In the genomic region with DNA sequence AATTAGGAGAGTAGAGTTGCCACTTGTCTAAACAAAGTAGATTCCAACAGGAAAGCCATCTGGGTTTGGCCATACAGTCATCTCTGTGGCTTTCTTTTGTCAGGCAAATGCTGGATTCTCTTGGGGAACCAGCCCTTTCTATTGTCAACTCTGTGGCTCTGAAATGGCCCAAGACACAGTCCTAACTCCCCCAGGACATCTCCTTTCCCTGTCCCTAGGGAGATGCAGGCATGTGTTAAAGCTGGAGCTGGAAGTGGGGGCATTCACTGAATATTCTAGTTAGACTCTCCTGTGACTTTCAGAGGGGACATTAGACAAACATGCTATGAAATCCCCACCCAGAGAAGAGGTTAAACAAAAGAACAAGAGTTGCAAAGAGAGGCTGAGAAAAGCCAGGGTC, we compare ENCODE assay signal across 23 mouse cellular contexts.
DNase-seq lines count a peak whose midpoint lies in the region; ATAC-seq lines count a peak whose summit lies in the region.
"Had no signal": no experiment of that assay in that cellular context is flagged by ENCODE, and none has a peak within 500 bp of the region (broad histone marks: within the 10 kb centered on the region; RNA-seq: fewer than 3 reads in every experiment).

No protein-coding gene starts in this region.

- no peak for ATAC-seq in megakaryocyte-erythroid progenitor cell, adult 5-6 weeks (replicated peaks; ENCODE audit: low FRiP score, low TSS enrichment, poor library complexity, severe bottlenecking)
- ATAC-seq: activated CD4-positive, CD25-positive, alpha-beta regulatory T cell, adult 4 months; CD4-positive, CD25-positive, alpha-beta regulatory T cell, adult 4 months; Patski had no signal

- peak; percentile 63 for DNase-seq in heart, adult 11 months
- DNase-seq in heart, adult 8-10 months (ENCODE audit: low spot score) = no peak
- DNase-seq in ES-CJ7 (ENCODE audit: low read depth, low spot score) (peak; percentile 31), R1 (ENCODE audit: low read depth, low spot score) (peak; percentile 46), ZHBTc4 (ENCODE audit: low read depth, low spot score) (peak; percentile 76)
- no peak for DNase-seq in cerebellum, postnatal 25 days
- DNase-seq in thymus, postnatal 10 days (ENCODE audit: low spot score in 2 of 2) = no peak
- DNase-seq: adrenal gland, adult 2 months; adrenal gland, adult 8-10 months; adrenal gland, postnatal 10 days; adrenal gland, postnatal 14 days; adrenal gland, postnatal 25 days; adrenal gland, postnatal 36 days; B cell, adult 2 months; cerebellum, adult 11 months; cerebellum, adult 11-12 months; cerebellum, adult 18-20 months; cerebellum, adult 2 months; cerebellum, adult 8-10 months had no signal

Comparison
In these comparisons a context has a peak if more than half of its experiments do, and no peak if none do; other contexts are left out.
1. DNase-seq: peak in heart, adult 11 months (single experiment), ES-CJ7 (single experiment), R1 (single experiment) and ZHBTc4 (single experiment); none in heart, adult 8-10 months (single experiment), cerebellum, postnatal 25 days (0 of 2) and thymus, postnatal 10 days (0 of 2).